Mouse (Mus musculus) limb, embryonic 15.5 days (tissue): ENCODE data around the gene Gpsm3. TPM values are rescaled to one million over a fixed set of nuclear protein-coding genes. Genes with fewer than 3 reads are reported as not detected.

Experiments used
- ATAC-seq: fragments of 200-750 bp; cut with Nextera tagmentation; 2 replicates; pipeline ENCODE4 v1.8.0; 2017; ENCODE audit warnings: low read depth, moderate TSS enrichment; ENCODE audit not compliant: insufficient number of reproducible peaks, low FRiP score, low TSS enrichment
- H3K27ac ChIP-seq: fragments of 300-500 bp; sonication (generic); 2 replicates; pipeline ENCODE4 v1.5.1; 2015; ENCODE audit warnings: moderate library complexity, mild to moderate bottlenecking, inconsistent platforms
- H3K27me3 ChIP-seq: fragments of 300-500 bp; sonication (generic); 2 replicates; pipeline ENCODE4 v1.6.1; 2015; ENCODE audit warnings: inconsistent platforms
- H3K36me3 ChIP-seq: fragments of 300-500 bp; sonication (generic); 2 replicates; pipeline ENCODE4 v1.6.1; 2015; ENCODE audit warnings: inconsistent platforms
- H3K4me1 ChIP-seq: fragments of 300-500 bp; sonication (generic); 2 replicates; pipeline ENCODE4 v1.6.1; 2015; ENCODE audit warnings: inconsistent platforms
- H3K4me2 ChIP-seq: fragments of 300-500 bp; sonication (generic); 2 replicates; pipeline ENCODE4 v1.6.1; 2015; ENCODE audit warnings: mild to moderate bottlenecking, inconsistent platforms
- H3K4me3 ChIP-seq: fragments of 300-500 bp; sonication (generic); 2 replicates; pipeline ENCODE4 v1.5.1; 2015; ENCODE audit warnings: mild to moderate bottlenecking, inconsistent platforms
- H3K9ac ChIP-seq: fragments of 300-500 bp; sonication (generic); 2 replicates; pipeline ENCODE4 v1.6.1; 2015; ENCODE audit warnings: inconsistent platforms
- H3K9me3 ChIP-seq: fragments of 300-500 bp; sonication (generic); 2 replicates; pipeline ENCODE4 v1.6.1; 2016; ENCODE audit warnings: inconsistent platforms
- WGBS: fragments of 180-500 bp; shearing (Covaris S2); methylation state at CpG from one replicate; pipeline ENCODE4 v1.1.7; 2015; 5-methylcytosine and 5-hydroxymethylcytosine counted together
- polyA plus RNA-seq: library from polyadenylated mRNA; unstranded; fragments of >200 nt; fragmentation: Nextera tagmentation; extraction: Ambion mirVana; gene quantifications from 2 replicates; pipeline ENCODE4 v1.2.1, GENCODE M21; 2015

Gene Gpsm3
- polyA plus RNA-seq, 1 experiment from 2014 or later = 7.2 TPM

- no peaks in the 10 kb centered on the region for H3K9me3 ChIP-seq
- H3K27ac ChIP-seq = no peak overlapping the region
- H3K36me3 ChIP-seq = no peaks in the 10 kb centered on the region
- peaks cover 13% of the 10 kb centered on the region for H3K4me1 ChIP-seq
- H3K4me3 ChIP-seq = no peak overlapping the region
- 70% methylated on average over 3 of the region's 3 CpGs for WGBS
- H3K4me2 ChIP-seq = no peak overlapping the region
- 0 out of 2 replicates have a peak, but pooled peaks cover 12% of the 10 kb centered on the region for H3K27me3 ChIP-seq
- ATAC-seq = no peak
- no peak overlapping the region for H3K9ac ChIP-seq
These were observed 27.0 kb upstream of the Gpsm3 start for GRCm38 (mm10) chr17:34562595-34562994.

GRCm38 (mm10) chr17:34563354-34563753 is 26.3 kb upstream of the Gpsm3 start:
- ATAC-seq = no peak
- Histone ChIP-seq H3K4me3 (no peak overlapping the region), H3K36me3 (no peaks in the 10 kb centered on the region), H3K27me3 (0 out of 2 replicates have a peak, but pooled peaks cover 16% of the 10 kb centered on the region), H3K9ac (no peak overlapping the region), H3K4me1 (peaks cover 13% of the 10 kb centered on the region), H3K27ac (no peak overlapping the region), H3K9me3 (no peaks in the 10 kb centered on the region), H3K4me2 (no peak overlapping the region)
- 64% methylated on average over 11 of the region's 11 CpGs for WGBS

GRCm38 (mm10) chr17:34564003-34564421 is 25.6 kb upstream of the Gpsm3 start, which contains the start of gene Notch4:
TSS of gene Notch4 (plus strand) at chr17:34564268.
- Histone ChIP-seq H3K27me3 (0 out of 2 replicates have a peak, but pooled peaks cover 20% of the 10 kb centered on the region), H3K4me1 (peaks cover 13% of the 10 kb centered on the region), H3K9ac (no peak within 1 kb of the TSS), H3K4me2 (0 out of 2 replicates have a peak within 1 kb of the TSS, but pooled peaks have one; percentile 7), H3K36me3 (no peaks in the 10 kb centered on the region), H3K27ac (no peak within 1 kb of the TSS; the same call in 1 of the 2 replicates), H3K9me3 (no peaks in the 10 kb centered on the region), H3K4me3 (peak within 1 kb of the TSS; percentile 9; the same call in 1 of the 2 replicates)
- WGBS = 10% methylated on average over 6 of the region's 6 CpGs
- no peak for ATAC-seq

GRCm38 (mm10) chr17:34564796-34565195 is 24.8 kb upstream of the Gpsm3 start:
- Histone ChIP-seq H3K4me1 (peaks cover 13% of the 10 kb centered on the region), H3K9me3 (no peaks in the 10 kb centered on the region), H3K27ac (no peak overlapping the region), H3K4me2 (0 out of 2 replicates have a peak overlapping the region, but pooled peaks have one; percentile 7), H3K36me3 (no peaks in the 10 kb centered on the region), H3K9ac (no peak overlapping the region), H3K27me3 (0 out of 2 replicates have a peak, but pooled peaks cover 20% of the 10 kb centered on the region), H3K4me3 (peak overlapping the region; percentile 9; the same call in 1 of the 2 replicates)
- WGBS = 50% methylated on average over 3 of the region's 3 CpGs
- ATAC-seq = no peak

- no peak overlapping the region for H3K4me3 ChIP-seq
- no peak overlapping the region for H3K27ac ChIP-seq
- ATAC-seq = no peak
- H3K9me3 ChIP-seq = no peaks in the 10 kb centered on the region
- H3K4me2 ChIP-seq = no peak overlapping the region
- H3K36me3 ChIP-seq = no peaks in the 10 kb centered on the region
- no peak overlapping the region for H3K9ac ChIP-seq
- peaks cover 13% of the 10 kb centered on the region for H3K4me1 ChIP-seq
- H3K27me3 ChIP-seq = 0 out of 2 replicates have a peak, but pooled peaks cover 20% of the 10 kb centered on the region
- 56% methylated on average over 9 of the region's 9 CpGs for WGBS
These were observed 22.3 kb upstream of the Gpsm3 start for GRCm38 (mm10) chr17:34567311-34567710.

GRCm38 (mm10) chr17:34568421-34568820 is 21.2 kb upstream of the Gpsm3 start:
- Histone ChIP-seq H3K4me2 (no peak overlapping the region), H3K36me3 (no peaks in the 10 kb centered on the region), H3K4me1 (peaks cover 13% of the 10 kb centered on the region), H3K27ac (no peak overlapping the region), H3K9ac (no peak overlapping the region), H3K4me3 (no peak overlapping the region), H3K9me3 (no peaks in the 10 kb centered on the region), H3K27me3 (0 out of 2 replicates have a peak, but pooled peaks cover 20% of the 10 kb centered on the region)
- ATAC-seq = no peak
- WGBS = 77% methylated on average over 13 of the region's 13 CpGs

- WGBS = 70% methylated on average over 4 of the region's 4 CpGs
- H3K36me3 ChIP-seq = no peaks in the 10 kb centered on the region
- H3K9me3 ChIP-seq = no peaks in the 10 kb centered on the region
- H3K4me1 ChIP-seq = peaks cover 2% of the 10 kb centered on the region; the same call in 1 of the 2 replicates
- H3K27me3 ChIP-seq = 0 out of 2 replicates have a peak, but pooled peaks cover 18% of the 10 kb centered on the region
- no peak overlapping the region for H3K4me2 ChIP-seq
- no peak overlapping the region for H3K27ac ChIP-seq
- ATAC-seq = no peak
- H3K9ac ChIP-seq = no peak overlapping the region
- no peak overlapping the region for H3K4me3 ChIP-seq
These were observed 19.7 kb upstream of the Gpsm3 start for GRCm38 (mm10) chr17:34569919-34570318.

GRCm38 (mm10) chr17:34571875-34572274 is 17.7 kb upstream of the Gpsm3 start:
- WGBS = 18% methylated on average over 5 of the region's 5 CpGs
- H3K27ac ChIP-seq = no peak overlapping the region
- peaks cover 6% of the 10 kb centered on the region; the same call in 1 of the 2 replicates for H3K4me1 ChIP-seq
- no peaks in the 10 kb centered on the region for H3K9me3 ChIP-seq
- H3K27me3 ChIP-seq = 0 out of 2 replicates have a peak, but pooled peaks cover 14% of the 10 kb centered on the region
- no peak overlapping the region for H3K4me2 ChIP-seq
- H3K9ac ChIP-seq = no peak overlapping the region
- H3K36me3 ChIP-seq = no peaks in the 10 kb centered on the region
- ATAC-seq = no peak
- H3K4me3 ChIP-seq = no peak overlapping the region

- Histone ChIP-seq H3K9ac (no peak overlapping the region), H3K27ac (no peak overlapping the region), H3K4me3 (no peak overlapping the region), H3K27me3 (0 out of 2 replicates have a peak, but pooled peaks cover 9% of the 10 kb centered on the region), H3K36me3 (no peaks in the 10 kb centered on the region), H3K9me3 (no peaks in the 10 kb centered on the region), H3K4me1 (peaks cover 6% of the 10 kb centered on the region; the same call in 1 of the 2 replicates), H3K4me2 (no peak overlapping the region)
- ATAC-seq = no peak
- WGBS = 13% methylated on average over 15 of the region's 15 CpGs
These were observed 17.2 kb upstream of the Gpsm3 start for GRCm38 (mm10) chr17:34572361-34572760.

- Histone ChIP-seq H3K4me3 (no peak overlapping the region), H3K4me1 (peaks cover 6% of the 10 kb centered on the region; the same call in 1 of the 2 replicates), H3K9ac (no peak overlapping the region), H3K36me3 (no peaks in the 10 kb centered on the region), H3K4me2 (no peak overlapping the region), H3K27me3 (no peaks in the 10 kb centered on the region), H3K9me3 (no peaks in the 10 kb centered on the region), H3K27ac (0 out of 2 replicates have a peak overlapping the region, but pooled peaks have one; percentile 0)
- 46% methylated on average over 5 of the region's 5 CpGs for WGBS
- ATAC-seq = no peak
These were observed 13.0 kb upstream of the Gpsm3 start for GRCm38 (mm10) chr17:34576577-34576976.

GRCm38 (mm10) chr17:34578070-34578469 is 11.5 kb upstream of the Gpsm3 start:
- Histone ChIP-seq H3K36me3 (no peaks in the 10 kb centered on the region), H3K4me2 (no peak overlapping the region), H3K27ac (no peak overlapping the region), H3K4me1 (peaks cover 6% of the 10 kb centered on the region; the same call in 1 of the 2 replicates), H3K9me3 (no peaks in the 10 kb centered on the region), H3K9ac (no peak overlapping the region), H3K27me3 (no peaks in the 10 kb centered on the region), H3K4me3 (no peak overlapping the region)
- no peak for ATAC-seq
- WGBS = 89% methylated on average over 3 of the region's 3 CpGs

- H3K4me1 ChIP-seq = peaks cover 15% of the 10 kb centered on the region
- H3K9ac ChIP-seq = no peak overlapping the region
- no peak overlapping the region for H3K27ac ChIP-seq
- no peaks in the 10 kb centered on the region for H3K27me3 ChIP-seq
- WGBS = 80% methylated on average over 12 of the region's 12 CpGs
- no peak overlapping the region for H3K4me3 ChIP-seq
- no peak for ATAC-seq
- no peaks in the 10 kb centered on the region for H3K9me3 ChIP-seq
- no peaks in the 10 kb centered on the region for H3K36me3 ChIP-seq
- no peak overlapping the region for H3K4me2 ChIP-seq
These were observed 7.1 kb upstream of the Gpsm3 start for GRCm38 (mm10) chr17:34582528-34582927.
